Mouse (Mus musculus) cerebellum, adult 2 months (tissue): ENCODE measurements around the gene Ifnz.
"Not testable (repeated sequence)": the region's sequence is repeated elsewhere in the genome, so short reads cannot be mapped to it uniquely, and the experiment has no call there.

Experiments
- CTCF ChIP-seq: fragments of 200-500 bp; IDR thresholded peaks from 2 replicates; pipeline ENCODE4 v1.5.1; 2011; ENCODE audit warnings: low read depth, mild to moderate bottlenecking, control low read depth, low read length, moderate library complexity, borderline replicate concordance; ENCODE audit not compliant: insufficient read depth
- POLR2A ChIP-seq: fragments of 200-500 bp; IDR thresholded peaks from 2 replicates; pipeline ENCODE4 v1.6.1; 2011; ENCODE audit warnings: low read length, control low read depth, borderline replicate concordance; ENCODE audit not compliant: insufficient read depth

- TF ChIP-seq CTCF, POLR2A: not testable (repeated sequence)
Observed at GRCm38 (mm10) chr4:88761776-88762175, 20.2 kb upstream of the Ifnz start.
